Mouse (Mus musculus) frontal cortex, postnatal 10 days (tissue): ENCODE measurements around the gene Hepacam.

Experiments
- DNase-seq, 2 experiments: peaks; one replicate each; pipeline ENCODE4 v3.0.0; 2022; ENCODE audit warnings: low spot score in 2 of 2, mixed read lengths in 1 of 2

The Hepacam gene

GRCm38 (mm10) chr9:37384284-37385182, 17.4 kb downstream of the Hepacam start:
- peak in 1 of 2 experiments; percentile 26 for DNase-seq

DNA sequence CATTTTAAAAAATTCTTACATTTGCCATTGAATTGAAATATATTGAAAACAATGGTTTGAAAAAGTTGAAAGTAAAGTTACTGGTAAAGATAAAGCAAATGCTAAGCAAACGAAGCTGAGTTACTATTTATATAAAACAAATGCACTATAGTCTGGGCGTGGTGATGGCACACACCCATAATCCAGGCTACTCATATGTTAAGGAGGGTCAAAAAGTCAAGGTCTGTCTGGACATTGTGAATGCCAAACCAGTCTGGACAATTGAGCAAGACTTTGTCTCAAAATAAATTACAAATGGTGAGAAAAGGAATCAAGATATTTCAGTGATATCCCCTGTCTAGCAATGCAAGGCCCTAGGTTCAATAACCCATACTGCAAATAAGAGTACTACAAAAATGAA, 23.7 kb downstream of the Hepacam start:
- no peak for DNase-seq

DNA sequence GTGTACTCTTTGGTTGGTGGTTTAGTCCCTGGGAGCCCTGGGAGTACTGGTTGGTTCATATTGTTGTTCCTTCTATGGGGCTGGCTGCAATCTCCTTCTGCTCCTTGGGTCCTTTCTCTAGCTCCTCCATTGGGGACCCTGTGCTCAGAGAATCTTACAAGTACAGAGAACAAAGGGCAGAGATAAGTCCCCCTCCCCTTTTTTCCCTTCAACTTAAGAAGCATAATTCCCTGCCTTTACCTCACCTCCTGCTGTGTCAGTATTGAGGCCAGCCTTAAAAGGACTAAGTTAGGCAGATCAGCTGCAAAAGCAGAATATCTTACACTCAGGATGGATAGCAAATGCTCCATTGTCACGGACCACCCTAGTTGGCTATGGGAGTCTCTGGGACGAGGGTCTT, 24.9 kb downstream of the Hepacam start:
- no peak for DNase-seq

GRCm38 (mm10) chr9:37393482-37394131, 26.5 kb downstream of the Hepacam start:
- no peak for DNase-seq

DNA sequence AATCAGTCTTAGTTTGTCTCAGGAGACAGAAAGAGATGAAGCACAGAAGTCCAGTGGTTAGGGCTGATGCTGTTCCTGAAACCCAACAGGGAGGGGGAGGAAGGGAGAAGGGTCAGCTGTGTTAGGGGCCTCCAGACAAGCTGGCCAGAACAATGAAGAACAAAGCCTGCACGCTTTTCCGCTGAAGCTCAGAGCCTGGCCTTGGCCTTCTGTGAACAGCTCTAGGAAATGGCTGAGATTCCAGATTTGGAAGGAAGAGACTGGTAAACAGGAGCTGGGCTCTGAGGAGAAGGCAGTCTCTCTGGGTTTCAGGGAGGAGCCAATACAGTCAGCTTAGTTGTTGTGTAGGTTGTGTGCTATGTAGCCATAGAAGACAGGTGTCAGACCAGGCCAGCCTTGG, 33.4 kb downstream of the Hepacam start:
- no peak for DNase-seq

GRCm38 (mm10) chr9:37401802-37402201, 34.7 kb downstream of the Hepacam start, which contains the start of gene Robo4:
Robo4 (plus strand) TSS chr9:37401897.
- DNase-seq, result no peak

DNA sequence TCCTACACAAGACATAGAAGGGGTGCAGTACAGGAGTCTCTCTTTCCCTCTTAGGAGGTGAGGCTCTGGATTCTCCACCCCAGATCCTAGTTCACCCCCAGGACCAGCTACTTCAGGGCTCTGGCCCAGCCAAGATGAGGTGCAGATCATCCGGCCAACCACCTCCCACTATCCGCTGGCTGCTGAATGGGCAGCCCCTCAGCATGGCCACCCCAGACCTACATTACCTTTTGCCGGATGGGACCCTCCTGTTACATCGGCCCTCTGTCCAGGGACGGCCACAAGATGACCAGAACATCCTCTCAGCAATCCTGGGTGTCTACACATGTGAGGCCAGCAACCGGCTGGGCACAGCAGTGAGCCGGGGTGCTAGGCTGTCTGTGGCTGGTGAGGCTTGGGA, 35.4 kb downstream of the Hepacam start:
- DNase-seq, result no peak

DNA sequence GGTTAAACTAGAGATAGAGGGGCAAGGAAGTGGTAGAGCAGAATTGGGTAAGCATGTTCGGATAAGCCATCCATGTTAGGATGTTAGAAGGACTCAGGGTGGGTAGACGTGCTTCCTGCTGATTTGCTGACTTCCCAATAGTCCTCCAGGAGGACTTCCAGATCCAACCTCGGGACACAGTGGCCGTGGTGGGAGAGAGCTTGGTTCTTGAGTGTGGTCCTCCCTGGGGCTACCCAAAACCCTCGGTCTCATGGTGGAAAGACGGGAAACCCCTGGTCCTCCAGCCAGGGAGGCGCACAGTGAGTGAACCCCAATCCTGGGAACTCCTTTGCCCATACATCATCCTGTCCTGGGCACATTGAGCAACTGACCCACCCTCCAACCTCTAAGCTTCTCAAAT, 35.9 kb downstream of the Hepacam start:
- no peak for DNase-seq

DNA sequence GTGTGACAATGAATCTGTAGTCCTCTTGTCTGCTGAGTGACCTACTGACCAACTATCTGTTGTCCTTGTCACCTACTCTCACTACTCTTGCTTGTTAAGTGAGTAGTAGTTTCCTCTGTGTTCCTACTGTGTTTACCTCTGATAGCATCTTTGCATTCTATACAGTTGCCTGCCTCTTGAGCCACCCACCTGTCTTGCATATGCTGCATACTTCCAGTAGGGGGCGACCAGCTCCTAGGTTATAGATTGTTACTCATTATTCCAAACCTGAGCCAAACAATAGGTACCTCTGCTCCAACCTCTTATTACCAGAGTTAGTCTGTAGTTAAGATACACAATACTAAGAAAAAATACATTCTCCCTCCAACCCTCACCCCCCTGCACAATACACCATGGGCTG, 39.2 kb downstream of the Hepacam start:
- DNase-seq, result no peak

- DNase-seq, result no peak
Observed at GRCm38 (mm10) chr9:37407850-37408502, 40.8 kb downstream of the Hepacam start.

- DNase-seq, result no peak
Observed at GRCm38 (mm10) chr9:37409698-37410445, 42.7 kb downstream of the Hepacam start.

DNA sequence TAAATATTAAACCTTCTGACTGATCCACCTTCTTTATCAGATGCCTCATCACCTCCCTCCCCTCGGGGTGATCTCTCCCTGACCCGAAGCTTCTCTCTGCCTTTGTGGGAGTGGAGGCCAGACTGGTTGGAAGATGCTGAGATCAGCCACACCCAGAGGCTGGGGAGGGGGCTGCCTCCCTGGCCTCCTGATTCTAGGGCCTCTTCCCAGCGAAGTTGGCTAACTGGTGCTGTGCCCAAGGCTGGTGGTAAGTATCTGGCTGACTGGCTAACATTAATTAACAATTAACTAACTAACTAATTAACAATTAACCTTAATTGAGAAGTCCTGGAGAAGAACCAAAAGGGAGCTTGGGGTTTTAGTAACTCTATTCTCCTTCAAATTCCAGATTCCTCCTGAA, 45.8 kb downstream of the Hepacam start:
- DNase-seq, result no peak

- DNase-seq, result no peak
Observed at GRCm38 (mm10) chr9:37414666-37415065, 47.5 kb downstream of the Hepacam start.

GRCm38 (mm10) chr9:37418791-37419190, 51.6 kb downstream of the Hepacam start:
- no peak for DNase-seq

GRCm38 (mm10) chr9:37420676-37421075, 53.5 kb downstream of the Hepacam start:
- peak; percentile 43 to 70 for DNase-seq

DNA sequence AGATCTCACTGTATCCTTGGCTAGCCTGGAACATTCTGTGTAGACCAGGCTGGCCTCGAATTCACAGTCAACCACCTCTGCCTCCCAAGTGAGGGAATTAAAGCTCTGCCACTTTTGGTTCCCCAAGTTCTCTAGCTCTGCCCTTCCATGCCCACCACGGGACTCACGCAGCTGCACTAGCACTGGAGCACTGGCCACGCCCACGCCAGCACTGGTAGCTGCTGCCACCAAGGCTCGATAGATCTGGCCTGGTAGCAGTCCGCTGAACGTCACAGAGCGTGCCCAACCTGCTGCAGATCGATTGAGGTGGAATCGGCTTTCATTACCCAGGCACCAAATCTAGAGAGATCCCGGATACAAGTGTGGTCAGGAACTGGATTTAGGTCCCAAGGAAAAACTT, 54.1 kb downstream of the Hepacam start:
- DNase-seq, result no peak

GRCm38 (mm10) chr9:37429326-37429725, 62.2 kb downstream of the Hepacam start:
- no peak for DNase-seq

DNA sequence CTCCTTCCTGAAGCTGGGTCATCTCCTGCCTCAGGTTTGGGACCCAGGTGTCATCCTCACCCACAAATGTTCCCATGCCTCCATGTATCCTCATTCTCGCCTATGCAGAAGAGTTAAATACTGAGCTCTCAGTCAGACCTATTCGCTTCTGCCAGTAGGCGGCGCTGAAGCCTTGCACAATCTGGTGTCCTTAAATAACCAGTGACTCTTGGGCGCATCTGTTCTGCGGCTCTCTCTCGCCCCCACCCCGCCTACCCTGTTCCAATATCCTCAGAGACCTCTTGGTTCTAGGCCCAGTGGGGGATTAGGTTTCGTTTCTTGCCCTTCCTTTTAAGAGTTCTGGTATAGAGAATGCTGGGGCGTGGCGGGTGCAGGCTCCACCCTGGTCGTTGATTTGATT, 63.4 kb downstream of the Hepacam start:
- peak; percentile 89 to 90 for DNase-seq

GRCm38 (mm10) chr9:37432026-37432666, 65.0 kb downstream of the Hepacam start:
- DNase-seq, result peak in 1 of 2 experiments; percentile 46

- no peak for DNase-seq
Observed at GRCm38 (mm10) chr9:37432720-37433421, 65.7 kb downstream of the Hepacam start, which contains the start of gene Robo3. Robo3 (minus strand) TSS chr9:37433246.
